Mouse (Mus musculus) brain, embryonic 14.5 days (tissue): ENCODE measurements around the gene Kcnq5.

Source experiments
- CTCF ChIP-seq: fragments of 200-500 bp; IDR thresholded peaks from 2 replicates; pipeline ENCODE4 v1.5.1; 2012; ENCODE audit warnings: inconsistent platforms, mild to moderate bottlenecking, moderate library complexity, borderline replicate concordance; ENCODE audit not compliant: insufficient read depth, insufficient read length; ENCODE audit errors: extremely low read depth
- POLR2A ChIP-seq: fragments of 200-500 bp; IDR thresholded peaks from 2 replicates; pipeline ENCODE4 v1.6.1; 2012; ENCODE audit warnings: mild to moderate bottlenecking, inconsistent platforms, borderline replicate concordance; ENCODE audit not compliant: poor library complexity, insufficient read depth, insufficient read length, severe bottlenecking; ENCODE audit errors: extremely low read depth

GRCm38 (mm10) chr1:21777560-21777959 is 184.2 kb downstream of the Kcnq5 start:
- no peak for TF ChIP-seq CTCF
- TF ChIP-seq POLR2A: no peak
